Mouse (Mus musculus) thymus, adult 18-20 months (tissue): ENCODE results near the gene Vamp2.

Source experiments
- DNase-seq, 2 experiments: peaks; one replicate each; pipeline ENCODE4 v3.0.0; 2022; ENCODE audit warnings: mixed read lengths in 2 of 2

Vamp2 gene

DNA sequence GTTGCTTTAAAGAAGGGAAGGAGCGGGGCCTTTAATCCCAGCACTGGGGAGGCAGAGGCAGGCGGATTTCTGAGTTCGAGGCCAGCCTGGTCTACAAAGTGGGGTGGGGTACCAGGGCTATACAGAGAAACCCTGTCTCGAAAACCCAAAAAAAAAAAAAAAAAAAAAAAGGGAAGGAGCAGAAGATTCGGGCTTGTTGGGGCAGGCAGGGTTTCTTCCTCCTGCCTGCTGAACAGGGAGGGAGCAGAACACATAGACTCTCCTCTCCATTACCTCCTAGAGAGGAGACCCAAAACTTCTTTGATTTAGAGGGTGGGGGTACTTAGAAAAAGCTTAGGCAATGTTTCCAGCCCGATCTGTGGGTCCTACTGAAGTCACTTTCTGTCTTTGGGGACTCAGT is 47.1 kb downstream of the Vamp2 start:
- no peak for DNase-seq
